In the genomic region with DNA sequence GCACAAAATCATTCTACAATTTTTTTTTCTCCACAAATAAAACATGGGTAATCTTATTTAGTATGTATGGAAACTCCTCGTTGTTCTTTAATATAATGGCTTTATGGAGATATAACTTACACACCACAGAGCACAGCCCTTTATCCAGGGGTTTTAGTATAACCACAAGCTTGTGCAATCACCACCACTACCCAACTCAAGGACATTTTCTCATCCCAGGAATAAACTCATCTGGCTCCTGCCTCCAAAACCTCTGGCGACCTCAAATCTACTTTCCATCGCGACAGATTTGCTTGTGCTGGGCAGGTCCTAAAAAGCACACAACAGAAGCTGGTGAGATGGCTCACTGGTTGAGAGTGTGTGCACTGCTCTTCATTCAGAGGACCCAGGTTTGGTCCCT, we compare ENCODE assay signal across 23 mouse cellular contexts. TPM values are rescaled to one million over a fixed set of nuclear protein-coding genes. Genes with fewer than 3 reads are reported as not detected.
A peak's percentile ranks its signal among the peaks of the same experiment; 100 is the strongest.
DNase-seq lines count a peak whose midpoint lies in the region; ATAC-seq and TF ChIP-seq lines count a peak whose summit lies in the region.
"Had no signal": no experiment of that assay in that cellular context is flagged by ENCODE, and none has a peak within 500 bp of the region (broad histone marks: within the 10 kb centered on the region; RNA-seq: fewer than 3 reads in every experiment).

No protein-coding gene starts in this region.

- peaks cover 2% of the 10 kb centered on the region; the same call in 1 of the 2 replicates for H3K4me1 ChIP-seq in limb, embryonic 15.5 days
- H3K4me1 ChIP-seq in limb, embryonic 10.5 days = peaks cover 6% of the 10 kb centered on the region; the same call in 1 of the 2 replicates
- H3K4me1 ChIP-seq in bone marrow macrophage, adult 2 months (ENCODE audit: control insufficient read depth, insufficient read depth, low read length) = peaks cover 37% of the 10 kb centered on the region
- peaks cover 31% of the 10 kb centered on the region for H3K4me1 ChIP-seq in liver, postnatal 0 days (ENCODE audit: insufficient read depth)
- H3K4me1 ChIP-seq: forebrain, embryonic 12.5 days; hindbrain, embryonic 12.5 days had no signal

- H3K36me3 ChIP-seq in limb, embryonic 15.5 days = peaks cover 4% of the 10 kb centered on the region
- H3K36me3 ChIP-seq in limb, embryonic 10.5 days = peaks cover 4% of the 10 kb centered on the region; the same call in 1 of the 2 replicates
- no peaks in the 10 kb centered on the region for H3K36me3 ChIP-seq in liver, postnatal 0 days (replicated peaks; ENCODE audit: insufficient read depth, low read length)
- H3K36me3 ChIP-seq: forebrain, embryonic 12.5 days; heart, embryonic 10.5 days; hindbrain, embryonic 12.5 days had no signal

- H3K27ac ChIP-seq in limb, embryonic 15.5 days = peak overlapping the region; percentile 43; the same call in 1 of the 2 replicates
- no peak overlapping the region for H3K27ac ChIP-seq in limb, embryonic 10.5 days
- 0 out of 2 replicates have a peak overlapping the region, but pooled peaks have one; percentile 2 for H3K27ac ChIP-seq in bone marrow macrophage, adult 2 months (ENCODE audit: insufficient read depth, low read depth, low read length)
- H3K27ac ChIP-seq in liver, postnatal 0 days (ENCODE audit: low read depth) = peak overlapping the region; percentile 71
- H3K27ac ChIP-seq: forebrain, embryonic 12.5 days; heart, embryonic 10.5 days; hindbrain, embryonic 12.5 days had no signal

- no peak for ATAC-seq in limb, embryonic 15.5 days (ENCODE audit: insufficient number of reproducible peaks, low FRiP score, low TSS enrichment, low read depth)
- ATAC-seq in liver, postnatal 0 days = no peak
- ATAC-seq: activated CD4-positive, CD25-positive, alpha-beta regulatory T cell, adult 4 months; forebrain, embryonic 16.5 days; hindbrain, embryonic 16.5 days; Patski had no signal

- H3K4me3 ChIP-seq in limb, embryonic 15.5 days = no peak overlapping the region
- no peak overlapping the region for H3K4me3 ChIP-seq in limb, embryonic 10.5 days
- H3K4me3 ChIP-seq in bone marrow macrophage, adult 2 months (ENCODE audit: insufficient read depth, low read length) = no peak overlapping the region
- H3K4me3 ChIP-seq in liver, postnatal 0 days (ENCODE audit: low read depth, low read length) = no peak overlapping the region
- H3K4me3 ChIP-seq: forebrain, embryonic 12.5 days; heart, embryonic 10.5 days; hindbrain, embryonic 12.5 days had no signal

- no peak overlapping the region for H3K4me2 ChIP-seq in limb, embryonic 15.5 days
- no peak overlapping the region for H3K4me2 ChIP-seq in liver, postnatal 0 days (ENCODE audit: low read depth, low read length)
- H3K4me2 ChIP-seq: forebrain, embryonic 12.5 days; hindbrain, embryonic 12.5 days had no signal

- no peaks in the 10 kb centered on the region for H3K27me3 ChIP-seq in limb, embryonic 15.5 days
- H3K27me3 ChIP-seq in limb, embryonic 10.5 days (ENCODE audit: low read depth, poor library complexity, severe bottlenecking) = no peaks in the 10 kb centered on the region
- no peaks in the 10 kb centered on the region for H3K27me3 ChIP-seq in liver, postnatal 0 days (ENCODE audit: insufficient read depth, low read length)
- H3K27me3 ChIP-seq: forebrain, embryonic 12.5 days; hindbrain, embryonic 12.5 days; Patski had no signal

- DNase-seq in limb, embryonic 10.5 days (ENCODE audit: low spot score) = no peak
- peak; percentile 45 for DNase-seq in 416B (ENCODE audit: low read depth)
- DNase-seq in liver, postnatal 0 days = no peak
- DNase-seq in layer of hippocampus, adult 9-11 months = no peak
- no peak for DNase-seq in layer of hippocampus, postnatal 25 days (ENCODE audit: extremely low spot score in 1 of 2, low spot score in 1 of 2)
- DNase-seq: adrenal gland, postnatal 14 days; B cell, adult 2 months; cerebellum, adult 18-20 months; cerebellum, adult 9-11 months; gastrocnemius, postnatal 10 days; heart, adult 18-20 months; heart, postnatal 10 days; heart, postnatal 4 days had no signal

- no peak overlapping the region for H3K9ac ChIP-seq in limb, embryonic 15.5 days
- no peak overlapping the region for H3K9ac ChIP-seq in liver, postnatal 0 days (replicated peaks)
- H3K9ac ChIP-seq: forebrain, embryonic 12.5 days; hindbrain, embryonic 12.5 days had no signal

- H3K9me3 ChIP-seq in limb, embryonic 15.5 days = no peaks in the 10 kb centered on the region
- no peaks in the 10 kb centered on the region for H3K9me3 ChIP-seq in limb, embryonic 10.5 days (replicated peaks)
- no peaks in the 10 kb centered on the region for H3K9me3 ChIP-seq in liver, postnatal 0 days (ENCODE audit: low read length)
- H3K9me3 ChIP-seq: forebrain, embryonic 12.5 days; heart, embryonic 10.5 days; hindbrain, embryonic 12.5 days had no signal

- no peak for TF ChIP-seq POLR2A in bone marrow macrophage, adult 2 months (IDR thresholded peaks at IDR 0.05; ENCODE audit: borderline replicate concordance, low read depth, low read length)

- TF ChIP-seq EP300 in liver, postnatal 0 days (IDR thresholded peaks at IDR 0.05; ENCODE audit: low read depth) = no peak

- TF ChIP-seq CTCF in bone marrow macrophage, adult 2 months (IDR thresholded peaks at IDR 0.05; ENCODE audit: low read depth, low read length) = no peak
- no peak for TF ChIP-seq CTCF in liver, postnatal 0 days (IDR thresholded peaks at IDR 0.05; ENCODE audit: low read depth)

- 65% methylated on average over 4 of the region's 4 CpGs for WGBS in limb, embryonic 15.5 days
- 88% methylated on average over 4 of the region's 4 CpGs for WGBS in limb, embryonic 10.5 days
- WGBS in liver, postnatal 0 days (ENCODE audit: insufficient replicate concordance) = 70% methylated on average over 4 of the region's 4 CpGs

RNA-seq across cellular contexts. Expression of gene Zfp740, which starts 9.4 kb away (rescaled TPM):
- polyA plus RNA-seq in limb, embryonic 15.5 days (2015; fragmentation: Nextera tagmentation; extraction: Ambion mirVana) = 51.9 and 59.9 TPM in 2 replicates
- 73.0 and 88.7 TPM in 2 replicates for polyA plus RNA-seq in limb, embryonic 10.5 days (2016; fragmentation: Nextera tagmentation; extraction: Ambion mirVana)
- 71.6 and 79.5 TPM in 2 replicates for polyA plus RNA-seq in bone marrow macrophage, adult 2 months (2012; ENCODE audit: insufficient read depth, insufficient read length, missing spikeins)
- polyA plus RNA-seq in liver, postnatal 0 days (2015; fragmentation: Nextera tagmentation; extraction: Ambion mirVana) = 10.7 and 11.6 TPM in 2 replicates
- 10 to 100 TPM; 66.6 to 70.2 TPM for total RNA-seq in layer of hippocampus, postnatal 25 days (2021)

RNA-seq across cellular contexts. Expression of gene Csad, which starts 10.9 kb away (rescaled TPM):
- 80.3 and 81.8 TPM in 2 replicates for polyA plus RNA-seq in limb, embryonic 15.5 days (2015; fragmentation: Nextera tagmentation; extraction: Ambion mirVana)
- 38.8 and 55.0 TPM in 2 replicates for polyA plus RNA-seq in limb, embryonic 10.5 days (2016; fragmentation: Nextera tagmentation; extraction: Ambion mirVana)
- 60.4 and 60.5 TPM in 2 replicates for polyA plus RNA-seq in bone marrow macrophage, adult 2 months (2012; ENCODE audit: insufficient read depth, insufficient read length, missing spikeins)
- 224 and 243 TPM in 2 replicates for polyA plus RNA-seq in liver, postnatal 0 days (2015; fragmentation: Nextera tagmentation; extraction: Ambion mirVana)
- total RNA-seq in layer of hippocampus, postnatal 25 days (2021) = 10 to 100 TPM; 32.5 to 38.4 TPM

RNA-seq across cellular contexts. Expression of gene Itgb7, which starts 38.1 kb away (rescaled TPM):
- polyA plus RNA-seq in limb, embryonic 15.5 days (2015; fragmentation: Nextera tagmentation; extraction: Ambion mirVana) = 6.3 and 6.6 TPM in 2 replicates
- 1.2 and 1.5 TPM in 2 replicates for polyA plus RNA-seq in limb, embryonic 10.5 days (2016; fragmentation: Nextera tagmentation; extraction: Ambion mirVana)
- polyA plus RNA-seq in bone marrow macrophage, adult 2 months (2012; ENCODE audit: insufficient read depth, insufficient read length, missing spikeins) = 32.3 and 35.8 TPM in 2 replicates
- 5.8 and 8.6 TPM in 2 replicates for polyA plus RNA-seq in liver, postnatal 0 days (2015; fragmentation: Nextera tagmentation; extraction: Ambion mirVana)
- total RNA-seq in layer of hippocampus, postnatal 25 days (2021) = 1 to 10 TPM; 2.0 to 2.3 TPM

RNA-seq across cellular contexts. Expression of gene Soat2, which starts 43.3 kb away (rescaled TPM):
- 0.61 and 0.81 TPM in 2 replicates for polyA plus RNA-seq in limb, embryonic 15.5 days (2015; fragmentation: Nextera tagmentation; extraction: Ambion mirVana)
- polyA plus RNA-seq in limb, embryonic 10.5 days (2016; fragmentation: Nextera tagmentation; extraction: Ambion mirVana) = 0.06 and 0.24 TPM in 2 replicates
- 0.50 TPM in 1 of 2 replicates, not detected in the other for polyA plus RNA-seq in bone marrow macrophage, adult 2 months (2012; ENCODE audit: insufficient read depth, insufficient read length, missing spikeins)
- 10.9 and 13.6 TPM in 2 replicates for polyA plus RNA-seq in liver, postnatal 0 days (2015; fragmentation: Nextera tagmentation; extraction: Ambion mirVana)
- not detected for total RNA-seq in layer of hippocampus, postnatal 25 days (2021)
- total RNA-seq: heart, adult 18-20 months had no signal
- polyA plus RNA-seq: embryonic facial prominence, embryonic 11.5 days; forebrain, embryonic 16.5 days; hindbrain, embryonic 16.5 days had no signal

RNA-seq across cellular contexts. Expression of gene Igfbp6, which starts 49.5 kb away (rescaled TPM):
- 17.5 and 24.6 TPM in 2 replicates for polyA plus RNA-seq in limb, embryonic 15.5 days (2015; fragmentation: Nextera tagmentation; extraction: Ambion mirVana)
- 0.23 and 0.46 TPM in 2 replicates for polyA plus RNA-seq in limb, embryonic 10.5 days (2016; fragmentation: Nextera tagmentation; extraction: Ambion mirVana)
- polyA plus RNA-seq in bone marrow macrophage, adult 2 months (2012; ENCODE audit: insufficient read depth, insufficient read length, missing spikeins) = not detected in 2 replicates
- 4.8 and 5.9 TPM in 2 replicates for polyA plus RNA-seq in liver, postnatal 0 days (2015; fragmentation: Nextera tagmentation; extraction: Ambion mirVana)
- total RNA-seq in layer of hippocampus, postnatal 25 days (2021) = 10 to 100 TPM in 1 of 2 experiments, 1 to 10 TPM in 1; 8.0 to 11.1 TPM
- polyA plus RNA-seq: embryonic facial prominence, embryonic 11.5 days; hindbrain, embryonic 12.5 days had no signal
